Mouse (Mus musculus) intestine, postnatal 0 days (tissue): Measurements from ENCODE around the gene Tssk2. TPM values are rescaled to one million over a fixed set of nuclear protein-coding genes. Genes with fewer than 3 reads are reported as not detected.
A peak's percentile ranks its signal among the peaks of the same experiment; 100 is the strongest.

Experiments used
- ATAC-seq: fragments of 200-750 bp; cut with Nextera tagmentation; 2 replicates; pipeline ENCODE4 v1.8.0; 2017; ENCODE audit warnings: mild to moderate bottlenecking, moderate TSS enrichment, moderate library complexity
- H3K27ac ChIP-seq: fragments of 300-500 bp; sonication (generic); 2 replicates; pipeline ENCODE4 v1.5.1; 2014; ENCODE audit warnings: mild to moderate bottlenecking, low read depth, low read length, moderate library complexity
- H3K27me3 ChIP-seq: fragments of 300-500 bp; sonication (generic); replicated peaks from 2 replicates; pipeline ENCODE4 v1.6.1; 2014; ENCODE audit warnings: low read length, mixed read lengths; ENCODE audit not compliant: control insufficient read depth, insufficient read depth
- H3K36me3 ChIP-seq: fragments of 300-500 bp; sonication (generic); 2 replicates; pipeline ENCODE4 v1.6.1; 2014; ENCODE audit warnings: mild to moderate bottlenecking, moderate library complexity; ENCODE audit not compliant: control insufficient read depth, insufficient read depth
- H3K4me1 ChIP-seq: fragments of 300-500 bp; sonication (generic); replicated peaks from 2 replicates; pipeline ENCODE4 v1.6.1; 2014; ENCODE audit warnings: antibody characterized with exemption, low read length, mixed read lengths; ENCODE audit not compliant: control insufficient read depth, insufficient read depth
- H3K4me2 ChIP-seq: fragments of 300-500 bp; sonication (generic); replicated peaks from 2 replicates; pipeline ENCODE4 v1.6.1; 2014; ENCODE audit warnings: low read depth, mild to moderate bottlenecking, moderate library complexity
- H3K4me3 ChIP-seq: fragments of 300-500 bp; sonication (generic); 2 replicates; pipeline ENCODE4 v1.5.1; 2014; ENCODE audit warnings: low read depth, low read length
- H3K9ac ChIP-seq: fragments of 300-500 bp; sonication (generic); 2 replicates; pipeline ENCODE4 v1.6.1; 2014; ENCODE audit warnings: mild to moderate bottlenecking, low read depth, low read length
- H3K9me3 ChIP-seq: fragments of 300-500 bp; sonication (generic); 2 replicates; pipeline ENCODE4 v1.6.1; 2016; ENCODE audit warnings: mixed run types; ENCODE audit not compliant: control insufficient read depth
- CTCF ChIP-seq: sonication (generic); IDR thresholded peaks from 2 replicates; pipeline ENCODE4 v1.5.1; 2016; ENCODE audit warnings: low read depth, mild to moderate bottlenecking, control low read depth, antibody characterized with exemption, moderate library complexity
- WGBS: fragments of 180-500 bp; shearing (Covaris S2); extraction: QIAGEN DNeasy Blood & Tissue Kit; methylation state at CpG from one replicate; pipeline ENCODE4 v1.1.7; 2014; 5-methylcytosine and 5-hydroxymethylcytosine counted together
- polyA plus RNA-seq: library from polyadenylated mRNA; unstranded; fragments of >200 nt; fragmentation: Nextera tagmentation; extraction: Ambion mirVana; gene quantifications from 2 replicates; pipeline ENCODE4 v1.2.1, GENCODE M21; 2015

Tssk2 gene
- polyA plus RNA-seq, 1 experiment from 2014 or later, result not detected

DNA sequence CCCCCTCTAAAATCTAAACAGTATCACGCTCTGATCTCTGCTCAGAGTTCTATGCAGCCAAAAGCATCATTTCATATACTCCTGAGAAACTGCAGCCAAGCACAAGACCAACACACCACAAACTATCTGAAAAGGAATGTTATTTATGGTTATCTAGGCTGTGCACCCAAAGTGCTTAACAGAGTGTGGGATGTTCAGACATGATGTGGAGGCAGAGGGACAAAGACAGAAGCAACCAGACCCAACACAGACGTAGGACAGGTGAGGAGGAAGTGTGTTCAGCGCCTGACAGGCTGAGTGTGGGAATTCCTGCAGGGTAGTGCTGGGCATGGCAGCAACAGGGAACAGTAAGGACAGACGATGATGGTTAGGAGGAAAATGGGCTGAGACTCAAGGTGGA lies 18.9 kb upstream of the Tssk2 start:
- Histone ChIP-seq H3K4me2 (no peak overlapping the region), H3K36me3 (peaks cover 9% of the 10 kb centered on the region; the same call in 1 of the 2 replicates), H3K9ac (no peak overlapping the region), H3K27ac (no peak overlapping the region), H3K4me1 (no peaks in the 10 kb centered on the region), H3K27me3 (no peaks in the 10 kb centered on the region), H3K4me3 (no peak overlapping the region), H3K9me3 (no peaks in the 10 kb centered on the region)
- WGBS, result 80% methylated on average over 4 of the region's 4 CpGs
- TF ChIP-seq CTCF, result no peak
- no peak for ATAC-seq

DNA sequence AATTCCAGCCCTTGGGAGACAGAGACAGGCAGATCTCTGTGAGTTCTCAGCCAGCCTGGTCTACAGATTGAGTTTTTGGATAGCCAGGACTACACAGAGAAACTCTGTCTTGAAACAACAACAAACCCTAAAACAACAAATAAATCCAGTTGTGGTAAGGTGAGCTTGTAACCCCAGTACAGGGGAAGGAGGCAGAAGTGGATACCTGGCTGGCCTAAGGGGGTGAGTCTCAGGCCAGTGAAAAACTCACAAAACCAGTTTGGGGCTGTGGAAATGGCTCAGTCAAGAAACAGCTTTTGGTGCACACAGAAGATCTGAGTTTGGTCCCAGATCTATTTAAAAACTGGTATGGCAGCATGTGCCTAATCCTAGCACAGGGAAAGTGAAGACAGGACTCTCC lies 16.2 kb upstream of the Tssk2 start:
- Histone ChIP-seq H3K9ac (no peak overlapping the region), H3K27ac (no peak overlapping the region), H3K27me3 (no peaks in the 10 kb centered on the region), H3K36me3 (peaks cover 9% of the 10 kb centered on the region; the same call in 1 of the 2 replicates), H3K9me3 (no peaks in the 10 kb centered on the region), H3K4me1 (no peaks in the 10 kb centered on the region), H3K4me2 (no peak overlapping the region), H3K4me3 (no peak overlapping the region)
- TF ChIP-seq CTCF, result no peak
- ATAC-seq, result no peak

DNA sequence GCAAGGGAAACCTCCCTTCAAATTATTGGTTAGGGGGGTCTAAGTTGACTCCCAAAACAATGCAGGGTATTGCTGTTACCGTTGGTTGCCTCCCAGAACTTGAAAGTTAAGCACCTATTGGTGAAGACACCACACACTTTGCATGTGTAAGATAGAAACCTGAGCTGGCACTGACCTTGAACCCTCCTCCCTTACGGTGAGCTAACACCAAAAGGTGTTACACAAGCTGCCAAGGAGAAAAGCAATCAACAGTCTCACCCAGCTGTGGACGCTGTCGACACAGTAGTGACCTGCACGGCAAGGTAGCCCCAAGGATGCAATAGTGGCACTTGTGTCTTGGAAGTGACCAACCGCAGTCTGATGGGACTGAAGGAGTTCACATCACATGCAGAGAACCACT lies 14.3 kb upstream of the Tssk2 start:
- H3K4me3 ChIP-seq, result no peak overlapping the region
- WGBS, result 60% methylated on average over 6 of the region's 6 CpGs
- TF ChIP-seq CTCF, result no peak
- H3K27me3 ChIP-seq, result no peaks in the 10 kb centered on the region
- H3K27ac ChIP-seq, result no peak overlapping the region
- H3K4me2 ChIP-seq, result no peak overlapping the region
- no peak overlapping the region for H3K9ac ChIP-seq
- 0 out of 2 replicates have a peak, but pooled peaks cover 9% of the 10 kb centered on the region for H3K36me3 ChIP-seq
- peak; percentile 31; the same call in 1 of the 2 replicates for ATAC-seq
- H3K4me1 ChIP-seq, result no peaks in the 10 kb centered on the region
- no peaks in the 10 kb centered on the region for H3K9me3 ChIP-seq

DNA sequence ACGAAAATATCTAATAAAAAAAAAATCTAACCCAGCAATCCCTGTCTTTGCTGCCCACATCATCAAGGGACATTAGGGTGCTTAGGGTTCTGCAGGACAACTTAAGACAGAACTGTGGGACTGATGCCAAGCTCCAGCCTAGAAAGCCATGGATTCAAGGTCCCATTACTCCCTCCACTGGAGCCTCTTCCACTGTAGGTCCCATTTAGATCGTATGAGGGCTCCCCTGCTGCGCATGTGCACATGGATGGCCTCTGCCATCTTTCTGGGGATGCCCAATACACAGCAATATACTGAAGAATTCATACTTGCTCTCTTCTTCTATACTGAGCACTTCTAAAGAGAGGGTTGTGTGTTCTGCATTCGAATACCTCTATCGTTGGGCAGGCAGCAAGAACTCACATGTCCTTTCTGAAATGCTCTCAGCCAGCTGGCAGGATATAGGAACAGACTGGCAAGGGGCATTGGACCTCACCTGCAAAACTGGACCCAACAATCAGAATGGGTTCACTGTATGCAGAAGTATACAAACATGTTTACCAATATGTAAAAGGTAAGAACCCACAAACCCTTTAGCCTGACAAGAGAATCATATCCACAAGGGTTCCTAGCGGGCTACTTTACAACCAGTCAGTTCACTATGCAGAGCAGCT lies 8.6 kb upstream of the Tssk2 start:
- Histone ChIP-seq H3K4me3 (peak overlapping the region; percentile 62), H3K9me3 (no peaks in the 10 kb centered on the region), H3K36me3 (no peaks in the 10 kb centered on the region), H3K9ac (no peak overlapping the region), H3K4me2 (peak overlapping the region; percentile 74), H3K27ac (no peak overlapping the region), H3K27me3 (no peaks in the 10 kb centered on the region), H3K4me1 (peaks cover 8% of the 10 kb centered on the region)
- 79% methylated on average over 6 of the region's 6 CpGs for WGBS
- no peak for ATAC-seq
- no peak for TF ChIP-seq CTCF

DNA sequence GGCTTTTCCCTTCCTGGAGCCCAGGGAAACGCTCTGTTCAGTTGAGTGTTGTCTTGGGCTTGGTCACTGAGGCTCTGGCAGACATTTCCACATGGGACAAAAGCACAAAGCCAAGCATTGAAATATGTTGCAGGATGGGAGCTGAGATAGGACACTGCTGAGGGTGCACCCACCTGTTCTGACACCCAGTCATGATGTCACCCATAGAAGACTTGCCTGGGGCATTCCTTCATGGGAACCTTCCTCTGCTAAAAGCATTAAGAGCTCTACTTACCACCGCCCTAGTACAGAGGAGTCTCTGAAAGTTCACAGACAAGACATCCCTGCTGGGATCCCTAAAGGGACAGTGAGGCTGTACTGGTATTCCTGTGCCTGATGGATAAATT lies 8.1 kb upstream of the Tssk2 start:
- ATAC-seq, result no peak
- Histone ChIP-seq H3K27ac (no peak overlapping the region), H3K27me3 (no peaks in the 10 kb centered on the region), H3K36me3 (no peaks in the 10 kb centered on the region), H3K9me3 (no peaks in the 10 kb centered on the region), H3K4me1 (peaks cover 8% of the 10 kb centered on the region), H3K4me3 (peak overlapping the region; percentile 62), H3K9ac (peak overlapping the region; percentile 78; the same call in 1 of the 2 replicates), H3K4me2 (peak overlapping the region; percentile 74)
- no peak for TF ChIP-seq CTCF
- 28% methylated on average over 2 of the region's 2 CpGs for WGBS

DNA sequence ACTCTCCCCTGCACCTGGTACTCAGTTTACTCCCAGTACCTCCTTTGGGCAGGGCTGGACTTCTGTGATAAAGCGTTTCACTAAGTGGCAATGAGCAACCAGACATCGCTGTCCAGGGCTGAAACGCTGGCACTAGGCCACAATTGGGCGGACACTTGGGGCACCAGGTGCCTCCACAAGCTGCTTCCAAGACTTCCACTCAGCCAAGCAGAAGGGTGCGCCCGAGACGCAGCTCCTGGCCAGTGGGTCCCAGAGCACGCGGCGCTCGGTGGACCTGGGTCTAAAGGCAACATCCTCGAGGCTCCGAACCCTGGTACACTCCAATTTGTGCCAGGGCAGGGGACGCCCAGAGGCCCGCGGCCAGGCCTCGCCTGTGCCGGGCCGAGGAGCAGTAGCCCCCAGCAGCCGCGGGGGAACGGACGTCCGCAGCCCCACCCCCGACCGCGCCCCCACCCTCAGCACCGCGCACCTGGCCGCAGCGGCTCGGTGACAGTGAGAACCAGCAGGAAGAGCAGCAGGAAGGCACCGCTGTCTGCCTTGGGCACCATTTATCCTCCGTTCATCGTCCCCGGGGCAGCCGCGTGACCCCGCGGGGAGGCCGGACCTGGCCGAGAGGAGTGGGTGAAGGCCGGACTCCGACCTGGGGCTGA lies 7.4 kb upstream of the Tssk2 start:
- Histone ChIP-seq H3K27ac (peak overlapping the region; percentile 92), H3K4me1 (peaks cover 8% of the 10 kb centered on the region), H3K4me3 (peak overlapping the region; percentile 62), H3K36me3 (no peaks in the 10 kb centered on the region), H3K4me2 (peak overlapping the region; percentile 74), H3K9ac (peak overlapping the region; percentile 78), H3K9me3 (no peaks in the 10 kb centered on the region), H3K27me3 (no peaks in the 10 kb centered on the region)
- ATAC-seq, result peak; percentile 77
- WGBS, result 0% methylated on average over 44 of the region's 44 CpGs
- no peak for TF ChIP-seq CTCF
